Mouse (Mus musculus) lung, postnatal 14 days (tissue): ENCODE data around the gene Olfr430.
A peak's percentile ranks its signal among the peaks of the same experiment; 100 is the strongest.
"Not testable (repeated sequence)": the region's sequence is repeated elsewhere in the genome, so short reads cannot be mapped to it uniquely, and the experiment has no call there.

Experiments
- DNase-seq: peaks from one replicate; pipeline ENCODE4 v3.0.0; 2021

The Olfr430 gene

DNA sequence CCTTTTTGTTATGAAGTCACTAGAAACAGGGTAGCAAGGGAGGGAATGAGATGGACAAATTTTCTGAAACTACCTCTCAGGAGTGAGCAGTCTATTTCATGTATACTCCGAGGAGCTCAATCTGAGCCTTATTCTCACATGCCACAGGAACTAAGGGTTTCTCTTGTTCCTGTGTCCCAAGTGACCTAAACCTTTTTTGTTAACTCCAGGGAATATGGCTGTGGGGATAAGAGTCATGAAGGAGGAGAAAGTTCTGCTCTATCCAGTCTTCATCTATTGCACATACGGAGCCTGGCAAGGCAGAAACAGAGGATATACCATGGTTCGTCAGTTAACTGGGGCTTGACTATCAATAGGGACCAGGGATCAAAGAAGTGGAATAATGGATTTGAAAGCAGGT, at the start of gene Olfr430:
Olfr430 (plus strand) TSS at position 301 of the 400 bp plus-strand sequence.
- DNase-seq, result no peak

DNA sequence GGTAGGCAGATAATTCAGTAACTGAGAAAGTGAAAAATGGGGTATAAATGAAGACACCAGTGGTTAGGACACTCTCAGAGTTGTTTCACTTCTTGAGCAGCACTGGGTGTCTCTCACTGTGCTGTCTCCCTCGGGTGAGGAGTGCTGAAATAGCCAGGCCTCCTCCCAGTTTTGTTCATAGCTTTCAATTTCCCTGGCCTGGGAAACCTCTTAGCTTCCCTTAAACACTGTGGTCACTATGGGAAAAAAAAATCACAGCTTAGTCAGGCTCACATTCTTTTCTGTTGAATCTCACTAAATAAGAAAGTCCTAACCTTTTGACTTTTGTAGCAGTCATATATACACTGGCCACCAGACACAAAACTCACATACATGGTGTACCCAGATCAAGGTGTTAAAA, 34.7 kb upstream of the Olfr430 start, which contains the start of gene Ifi205:
Ifi205 (minus strand) TSS at position 113 of the 400 bp plus-strand sequence.
- DNase-seq, result no peak

DNA sequence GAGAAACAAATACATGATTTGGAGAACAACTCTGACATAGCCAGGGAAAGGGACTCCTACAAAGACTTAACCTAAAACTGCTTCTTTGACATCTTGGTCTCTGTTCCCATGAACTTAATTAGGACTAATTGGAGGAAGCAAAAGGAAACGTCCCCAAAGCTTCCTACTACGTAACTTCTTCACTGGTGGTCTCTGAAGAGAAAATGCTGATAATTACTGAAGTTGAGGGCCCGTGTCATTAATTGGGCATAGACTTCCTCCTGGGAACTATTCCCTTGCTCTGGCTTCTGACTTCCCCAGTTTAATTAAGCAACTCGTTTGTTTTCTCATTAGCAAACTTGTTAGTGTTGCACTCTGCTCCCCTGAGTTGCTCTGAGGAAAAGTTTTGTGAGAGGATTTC, 30.6 kb upstream of the Olfr430 start:
- no peak for DNase-seq

DNA sequence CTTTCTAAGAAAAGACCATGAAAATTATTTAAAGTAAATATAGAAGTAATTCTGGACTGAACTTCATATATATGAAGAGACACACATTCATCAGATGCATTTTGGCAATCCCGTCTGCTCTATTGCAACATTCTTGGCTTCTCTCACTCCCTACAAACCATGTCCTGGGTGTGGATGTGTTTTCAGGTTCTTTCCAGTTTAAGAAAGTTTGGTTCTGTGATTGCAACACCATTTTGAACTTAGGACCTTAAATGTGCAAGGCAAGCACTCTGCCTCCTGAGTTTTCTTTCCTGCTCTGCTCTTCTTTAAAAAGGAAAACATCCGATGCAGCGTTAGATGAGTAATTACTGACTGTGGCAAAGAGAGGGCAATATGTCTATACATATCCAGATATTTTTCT, 27.9 kb upstream of the Olfr430 start:
- DNase-seq, result no peak

DNA sequence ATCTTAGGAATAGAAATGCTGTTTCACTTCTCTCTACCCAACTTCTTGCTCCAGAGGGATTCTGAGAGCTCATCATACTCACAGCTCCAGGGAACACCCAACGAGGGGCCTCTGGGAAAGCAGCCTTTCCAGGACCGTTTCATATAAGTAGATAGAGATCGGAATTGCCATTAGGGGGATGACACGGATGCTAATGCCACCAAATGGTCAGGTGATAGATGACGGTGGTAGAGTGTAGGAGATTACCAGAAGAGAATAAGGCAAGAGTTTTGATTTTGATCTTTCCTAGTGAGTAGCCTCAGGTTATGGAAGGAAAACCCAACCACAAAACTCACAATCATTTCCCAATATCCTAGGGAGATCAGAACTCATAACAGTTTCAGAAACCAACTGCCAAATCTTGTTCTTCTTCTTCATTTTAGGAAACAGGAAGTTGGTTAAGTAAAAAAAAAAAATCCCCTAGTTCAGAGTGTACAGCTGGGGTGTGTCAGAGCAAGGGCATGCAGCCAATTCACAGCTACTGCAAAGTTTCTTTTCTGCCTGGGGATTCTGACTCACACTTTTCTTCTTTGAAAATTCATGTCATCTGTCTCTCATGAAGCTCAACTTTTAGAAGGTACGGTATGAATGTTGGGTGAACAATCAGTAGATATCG, 25.8 kb upstream of the Olfr430 start, which contains the start of gene Olfr433:
Olfr433 (plus strand) TSS at position 183 of the 655 bp plus-strand sequence.
- peak; percentile 71 for DNase-seq

DNA sequence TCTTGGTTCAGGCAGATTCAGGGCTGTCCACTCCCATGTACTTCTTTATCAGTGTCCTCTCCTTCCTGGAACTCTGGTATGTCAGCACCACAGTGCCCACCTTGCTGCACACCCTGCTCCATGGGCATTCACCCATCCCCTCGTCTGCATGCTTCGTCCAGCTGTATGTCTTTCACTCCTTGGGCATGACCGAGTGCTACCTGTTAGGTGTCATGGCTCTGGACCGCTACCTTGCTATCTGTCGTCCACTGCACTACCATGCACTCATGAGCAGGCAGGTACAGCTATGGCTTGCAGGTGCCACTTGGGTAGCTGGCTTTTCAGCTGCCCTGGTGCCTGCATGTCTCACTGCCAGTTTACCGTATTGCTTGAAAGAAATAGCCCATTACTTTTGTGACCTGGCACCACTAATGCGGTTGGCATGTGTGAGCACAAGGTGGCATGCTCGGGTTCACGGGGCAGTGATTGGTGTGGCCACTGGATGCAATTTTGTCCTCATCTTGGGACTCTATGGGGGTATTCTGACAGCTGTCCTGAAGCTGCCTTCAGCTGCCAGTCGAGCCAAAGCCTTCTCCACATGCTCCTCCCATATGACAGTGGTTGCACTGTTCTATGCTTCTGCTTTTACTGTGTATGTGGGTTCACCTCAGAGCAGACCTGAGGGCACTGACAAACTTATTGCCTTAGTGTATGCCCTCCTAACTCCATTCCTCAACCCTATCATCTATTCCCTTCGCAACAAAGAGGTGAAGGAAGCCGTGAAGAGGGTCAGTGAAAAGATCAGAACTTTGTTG, 24.1 kb upstream of the Olfr430 start:
- DNase-seq, result not testable (repeated sequence)

DNA sequence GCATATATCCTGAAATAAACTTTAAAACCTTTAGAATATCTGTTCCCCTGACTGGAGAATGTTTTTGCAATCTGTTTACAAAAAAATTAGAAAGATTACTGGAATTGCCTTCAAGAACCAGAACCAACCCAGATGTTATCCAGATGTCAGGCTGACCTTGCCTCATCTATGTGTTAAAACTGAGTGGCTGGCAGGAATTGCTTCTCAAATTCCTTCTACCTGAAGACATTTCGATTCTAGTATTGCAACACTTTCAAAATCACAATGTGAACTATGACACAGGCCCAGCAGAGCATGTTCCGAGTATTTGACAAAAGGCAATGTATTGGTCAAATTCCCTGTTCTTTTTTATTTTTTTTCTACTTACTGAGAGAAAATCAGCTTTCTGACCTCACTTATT, 22.0 kb upstream of the Olfr430 start:
- no peak for DNase-seq

DNA sequence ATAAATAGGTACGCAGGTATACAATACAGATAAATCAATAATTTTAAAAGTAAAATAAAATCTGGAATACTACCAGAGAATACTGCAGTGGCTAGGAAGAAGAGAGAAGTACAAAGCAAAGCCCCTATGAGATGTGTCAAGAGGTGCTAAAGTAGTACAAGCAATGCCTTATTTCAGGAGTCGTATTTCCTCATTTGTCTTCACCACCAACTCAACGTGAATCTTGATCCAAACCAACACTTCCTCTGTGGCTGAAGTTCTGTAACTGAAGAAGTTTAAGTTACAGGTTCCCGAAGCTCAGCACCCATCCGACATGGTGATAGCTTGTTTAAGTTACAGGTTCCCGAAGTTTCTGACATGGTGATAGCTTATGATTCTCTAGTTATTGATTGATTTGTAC, 18.2 kb upstream of the Olfr430 start:
- DNase-seq, result not testable (repeated sequence)

DNA sequence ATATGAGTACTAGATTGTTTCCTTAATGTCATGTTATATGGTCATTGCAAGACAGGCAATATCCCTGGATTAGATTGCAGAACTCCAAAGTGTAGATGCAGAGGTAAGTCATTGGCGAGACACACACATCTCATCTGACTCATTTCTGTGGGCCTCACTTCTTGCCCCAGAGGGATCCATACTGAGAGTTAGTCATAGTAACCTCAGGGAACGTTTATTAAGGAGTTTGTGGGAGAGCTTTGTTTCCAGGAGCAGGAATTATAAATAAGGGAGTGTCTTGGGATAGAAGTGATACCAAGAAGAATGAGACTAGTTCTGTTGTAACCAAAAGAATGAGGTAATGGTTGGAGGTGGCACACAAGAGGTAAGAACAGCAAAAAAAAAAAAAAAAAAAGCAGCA, 17.5 kb upstream of the Olfr430 start, which contains the start of gene Olfr432:
Olfr432 (plus strand) TSS at position 313 of the 400 bp plus-strand sequence.
- DNase-seq, result no peak

DNA sequence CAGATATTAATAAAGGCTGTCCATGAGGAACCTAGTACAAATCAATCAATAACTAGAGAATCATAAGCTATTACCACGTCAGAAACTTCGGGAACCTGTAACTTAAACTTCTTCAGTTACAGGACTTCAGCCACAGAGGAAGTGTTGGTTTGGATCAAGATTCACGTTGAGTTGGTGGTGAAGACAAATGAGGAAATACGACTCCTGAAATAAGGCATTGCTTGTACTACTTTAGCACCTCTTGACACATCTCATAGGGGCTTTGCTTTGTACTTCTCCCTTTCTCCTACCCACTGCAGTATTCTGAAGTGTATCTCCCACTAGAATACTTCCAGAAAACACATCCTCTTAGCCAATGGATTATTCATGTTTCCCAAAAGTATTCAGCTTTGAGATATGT, 17.0 kb upstream of the Olfr430 start:
- DNase-seq, result not testable (repeated sequence)

DNA sequence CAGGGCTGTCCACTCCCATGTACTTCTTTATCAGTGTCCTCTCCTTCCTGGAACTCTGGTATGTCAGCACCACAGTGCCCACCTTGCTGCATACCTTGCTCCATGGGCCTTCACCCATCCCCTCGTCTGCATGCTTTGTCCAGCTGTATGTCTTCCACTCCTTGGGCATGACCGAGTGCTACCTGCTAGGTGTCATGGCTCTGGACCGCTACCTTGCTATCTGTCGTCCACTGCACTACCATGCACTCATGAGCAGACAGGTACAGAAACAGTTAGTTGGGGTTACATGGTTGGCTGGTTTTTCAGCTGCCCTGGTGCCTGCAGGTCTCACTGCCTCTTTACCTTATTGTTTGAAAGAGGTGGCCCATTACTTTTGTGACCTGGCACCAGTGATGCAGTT, 15.9 kb upstream of the Olfr430 start:
- DNase-seq, result no peak

DNA sequence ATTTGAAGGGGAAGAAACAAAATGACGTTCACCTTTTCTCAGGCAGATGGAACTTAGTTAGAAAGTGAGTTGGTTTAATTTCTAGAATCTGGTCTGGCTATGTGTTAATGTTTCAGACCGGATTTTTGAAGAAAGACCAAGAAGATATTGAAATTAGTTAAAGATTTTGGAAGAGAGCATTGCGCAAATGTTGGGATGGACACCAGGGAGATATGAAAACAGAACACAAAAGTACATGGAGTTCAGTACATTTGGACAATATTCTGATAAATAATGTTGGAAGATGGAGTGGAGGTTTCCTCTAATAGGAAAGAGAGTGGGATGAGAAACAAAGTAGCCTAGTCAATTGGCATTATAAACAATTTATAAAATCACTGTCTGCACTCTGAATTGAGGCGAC, 14.9 kb upstream of the Olfr430 start:
- no peak for DNase-seq

DNA sequence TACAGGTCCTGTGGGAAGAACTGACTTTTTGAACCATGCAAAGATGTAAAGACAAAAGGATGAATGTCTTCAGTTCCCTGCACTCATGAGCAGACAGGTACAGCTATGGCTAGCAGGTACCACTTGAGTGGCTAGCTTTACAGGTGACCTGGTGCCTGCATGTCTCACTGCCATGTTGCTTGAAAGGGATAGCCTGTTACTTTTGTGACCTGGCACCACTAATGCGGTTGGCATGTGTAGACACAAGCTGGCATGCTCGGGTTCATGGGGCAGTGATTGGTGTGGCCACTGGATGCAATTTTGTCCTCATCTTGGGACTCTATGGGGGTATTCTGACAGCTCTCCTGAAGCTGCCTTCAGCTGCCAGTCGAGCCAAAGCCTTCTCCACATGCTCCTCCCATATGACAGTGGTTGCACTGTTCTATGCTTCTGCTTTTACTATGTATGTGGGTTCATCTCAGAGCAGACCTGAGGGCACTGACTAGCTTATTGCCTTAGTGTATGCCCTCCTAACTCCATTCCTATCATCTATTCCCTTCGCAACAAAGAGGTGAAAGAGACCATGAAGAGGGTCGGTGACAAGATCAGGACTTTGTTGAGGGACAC, 14.4 kb upstream of the Olfr430 start:
- no peak for DNase-seq

DNA sequence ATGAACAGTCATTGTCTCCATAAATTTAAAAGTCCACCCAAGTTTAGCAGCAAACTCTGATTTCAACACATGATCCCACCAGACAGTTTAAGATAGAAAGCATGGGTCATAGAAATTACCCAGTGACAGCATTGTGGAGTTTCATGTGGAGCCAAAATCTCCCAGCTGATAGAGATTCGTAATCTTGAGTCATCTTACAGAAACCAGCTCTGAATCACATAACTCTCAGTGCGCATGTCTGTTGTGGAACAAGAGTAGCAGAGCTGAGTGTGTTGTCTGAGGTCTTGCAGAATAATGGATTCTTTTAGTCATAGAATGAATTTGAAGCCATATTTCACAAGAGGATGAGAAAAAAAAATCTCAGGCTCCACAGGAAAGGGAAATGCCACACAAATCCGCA, 13.4 kb upstream of the Olfr430 start:
- DNase-seq, result no peak

DNA sequence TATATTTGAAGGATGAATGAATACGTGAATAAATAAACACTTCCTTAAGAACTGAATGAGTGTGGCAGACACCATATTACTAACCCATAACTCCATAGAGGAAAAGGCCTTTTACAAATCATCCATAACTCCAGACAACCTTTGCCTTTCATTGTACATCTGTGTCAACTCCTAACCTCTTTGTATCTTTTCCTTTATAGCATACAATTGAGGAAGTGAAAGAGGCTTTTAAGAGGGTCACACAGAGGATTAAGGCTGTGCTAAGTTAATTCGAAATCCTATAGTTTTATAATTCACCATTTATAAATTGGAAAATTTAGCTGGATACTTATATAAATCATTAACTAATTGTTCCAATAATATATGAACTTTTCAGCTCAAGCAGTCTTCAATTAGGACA, 11.2 kb upstream of the Olfr430 start:
- no peak for DNase-seq

DNA sequence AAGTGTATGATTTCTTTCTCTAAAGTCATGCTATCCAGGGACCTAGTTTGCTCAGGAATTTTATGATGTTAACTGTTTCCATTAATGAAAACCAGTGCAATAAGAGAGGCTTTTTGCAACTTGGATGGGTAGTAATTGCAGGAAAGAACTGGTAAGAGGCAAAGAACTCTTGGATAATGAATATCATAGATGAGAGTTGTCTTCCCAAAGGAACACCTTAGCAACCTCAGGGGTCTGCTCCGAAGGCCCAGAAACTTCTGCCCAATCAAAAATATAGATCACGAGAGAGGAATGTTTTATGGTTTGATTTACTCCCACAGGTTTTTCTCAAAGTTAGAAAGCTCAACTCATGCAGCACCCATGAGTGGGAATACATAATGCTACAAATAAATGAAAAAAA, 17.6 kb downstream of the Olfr430 start, which contains the start of gene Olfr429:
Olfr429 (plus strand) TSS at position 301 of the 400 bp plus-strand sequence.
- DNase-seq, result no peak

DNA sequence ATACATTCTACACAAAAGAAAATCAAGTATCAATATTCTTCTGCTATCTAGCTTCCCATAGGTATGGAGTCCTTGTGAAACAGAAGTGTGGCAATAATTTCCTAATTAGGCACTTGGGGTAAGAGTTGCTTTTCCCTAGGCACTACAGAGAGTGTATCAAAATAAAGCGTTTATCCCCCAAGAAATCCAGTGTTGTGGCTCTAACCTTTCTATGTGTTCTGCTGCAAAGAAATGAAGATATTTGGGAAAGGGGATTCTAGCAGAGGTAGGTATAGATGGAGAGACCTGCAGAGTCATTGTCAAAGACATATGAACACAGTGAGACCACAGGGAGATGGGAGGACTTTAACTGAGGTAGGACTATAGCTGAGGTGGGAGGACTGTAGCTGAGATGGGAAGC, 30.2 kb downstream of the Olfr430 start, which contains the start of gene Olfr427:
Olfr427 (plus strand) TSS at position 301 of the 400 bp plus-strand sequence.
- no peak for DNase-seq

DNA sequence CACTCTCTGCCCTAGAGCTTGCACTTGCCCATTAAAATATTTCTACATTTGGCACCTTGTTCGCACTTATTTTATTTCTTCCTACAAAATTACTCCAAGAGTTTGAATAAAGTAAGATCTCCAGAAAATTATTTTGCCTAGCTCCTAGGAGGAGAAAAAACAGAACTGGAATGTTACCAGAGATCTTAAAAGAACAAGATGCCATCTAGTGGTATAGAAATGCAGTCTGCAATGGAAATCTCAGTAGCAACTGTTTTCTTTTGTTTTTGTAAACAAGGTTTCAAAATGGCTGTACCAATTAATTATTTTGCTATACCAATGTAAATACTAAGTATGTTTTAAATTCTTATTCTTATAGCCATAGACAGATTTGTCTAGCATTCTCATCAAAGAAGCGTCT, 37.3 kb downstream of the Olfr430 start:
- no peak for DNase-seq

DNA sequence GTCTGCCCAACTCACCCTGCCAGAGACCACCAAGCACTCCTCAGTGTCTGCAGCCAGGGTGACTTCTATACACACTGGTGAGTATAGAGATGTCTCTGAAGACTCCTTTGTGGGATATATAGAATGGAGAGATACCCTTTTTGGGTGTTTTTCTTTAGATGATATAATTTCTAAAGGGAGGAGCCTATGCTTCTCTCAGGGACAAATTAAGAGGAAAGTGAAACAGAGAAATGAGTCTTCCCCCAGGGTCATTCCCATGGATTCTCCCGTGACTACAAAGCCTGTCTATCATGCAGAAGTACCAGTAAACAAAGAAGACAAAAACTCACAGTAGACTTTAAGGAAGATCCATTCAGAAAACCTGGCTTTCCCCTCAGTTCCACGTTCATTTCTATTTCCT, 54.7 kb downstream of the Olfr430 start, which contains the start of gene Olfr231:
Olfr231 (minus strand) TSS at position 101 of the 400 bp plus-strand sequence.
- DNase-seq, result no peak
